Mouse (Mus musculus) hematopoietic stem cell, adult 5-6 weeks (primary cell): ENCODE measurements around the gene Tesmin. TPM values are rescaled to one million over a fixed set of nuclear protein-coding genes. Genes with fewer than 3 reads are reported as not detected.

Experiments
- ATAC-seq, 2 experiments: fragments of 125-278 bp in 1 of 2; replicated peaks in 1 of 2; 2 replicates each; pipeline ENCODE4 v1.8.0; 2016 to 2017; ENCODE audit warnings: inconsistent platforms in 2 of 2, mild to moderate bottlenecking in 2 of 2, moderate number of reproducible peaks in 2 of 2, low read depth in 1 of 2, moderate TSS enrichment in 1 of 2; ENCODE audit not compliant: low FRiP score in 2 of 2, poor library complexity in 2 of 2, severe bottlenecking in 2 of 2, insufficient read depth in 1 of 2, low TSS enrichment in 1 of 2
- total RNA-seq: library from RNA; stranded (forward); fragments of 172-1452, 232-1000 nt; gene quantifications from 2 replicates; pipeline ENCODE4 v1.2.3, GENCODE M21; 2017

Tesmin gene
- total RNA-seq, 1 experiment from 2014 or later = 0.30 TPM

DNA sequence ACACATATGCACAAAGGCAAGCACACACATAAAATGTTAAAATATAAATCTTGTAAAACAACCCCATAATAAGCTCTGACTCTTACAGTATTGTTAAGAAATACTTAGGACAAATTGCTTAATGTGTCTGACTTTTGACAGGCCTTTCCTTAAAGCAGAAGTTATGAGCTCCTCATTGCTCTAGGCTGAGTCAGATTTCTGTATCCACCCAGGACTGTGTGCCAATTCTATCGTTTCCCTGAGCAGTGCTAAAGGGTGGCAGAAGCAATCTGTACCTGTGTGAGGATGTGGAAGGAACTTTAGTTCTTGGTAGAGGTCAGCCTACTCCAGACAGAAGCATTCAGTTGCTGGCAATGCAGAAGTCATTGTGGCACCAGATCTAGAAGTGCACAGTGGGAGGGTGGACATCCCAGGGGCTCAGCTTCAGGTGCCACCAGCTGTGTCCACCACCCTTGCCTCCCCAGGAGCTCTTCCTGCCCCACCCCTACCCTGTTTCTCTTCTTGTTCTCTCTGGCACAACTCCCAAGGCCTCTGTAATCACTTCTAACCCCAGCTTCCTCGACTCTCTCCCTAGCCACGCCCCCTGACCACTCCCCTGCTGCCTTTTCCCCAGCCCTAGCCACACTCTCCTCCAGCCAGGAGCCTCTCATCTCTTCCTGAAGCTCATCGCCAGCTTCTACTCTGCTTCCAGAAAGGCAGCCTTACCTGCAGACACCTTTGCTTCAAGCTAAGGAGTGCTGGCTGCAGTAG is 11.5 kb upstream of the Tesmin start:
- ATAC-seq = peak; percentile 51 to 62

DNA sequence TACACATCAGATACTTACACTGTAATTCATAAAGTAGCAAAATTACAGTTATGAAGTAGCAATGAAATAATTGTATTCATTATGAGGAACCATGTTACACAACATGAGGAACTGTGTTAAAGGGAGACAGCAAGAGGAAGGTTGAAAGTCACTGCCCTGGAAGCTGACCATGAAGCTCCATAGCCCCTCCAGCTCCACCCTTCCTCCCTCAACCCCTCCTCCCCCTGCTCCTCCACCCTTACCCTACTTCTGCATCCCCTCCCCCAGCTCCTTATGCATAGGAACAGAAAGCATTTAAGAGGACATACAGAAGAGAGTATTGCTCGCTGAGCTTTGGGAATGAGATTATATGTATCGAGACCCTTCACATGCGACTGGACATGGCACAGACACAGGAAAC is 10.0 kb upstream of the Tesmin start:
- ATAC-seq = peak; percentile 14 to 43; a peak in 1 of 4 replicates

DNA sequence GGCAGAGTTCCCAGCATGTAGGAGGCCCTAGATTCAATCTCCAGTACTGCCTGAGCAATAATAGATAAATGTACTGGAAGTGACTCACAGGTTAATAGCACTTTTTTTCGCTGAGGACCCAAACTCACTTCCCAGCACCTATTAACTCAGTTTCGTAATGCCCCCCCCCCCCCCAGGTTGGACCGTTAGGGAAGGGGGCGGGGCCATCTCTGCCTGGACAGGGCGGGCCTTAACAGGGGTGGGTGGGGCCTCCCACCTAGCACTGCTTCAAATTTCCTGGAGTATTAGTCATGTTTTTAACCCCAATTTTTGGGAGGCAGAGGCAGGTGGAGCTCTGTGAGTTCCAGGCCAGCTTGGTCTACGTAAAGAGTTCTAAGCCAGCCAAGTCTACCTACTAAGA is 596 bp upstream of the Tesmin start:
- ATAC-seq = no peak

DNA sequence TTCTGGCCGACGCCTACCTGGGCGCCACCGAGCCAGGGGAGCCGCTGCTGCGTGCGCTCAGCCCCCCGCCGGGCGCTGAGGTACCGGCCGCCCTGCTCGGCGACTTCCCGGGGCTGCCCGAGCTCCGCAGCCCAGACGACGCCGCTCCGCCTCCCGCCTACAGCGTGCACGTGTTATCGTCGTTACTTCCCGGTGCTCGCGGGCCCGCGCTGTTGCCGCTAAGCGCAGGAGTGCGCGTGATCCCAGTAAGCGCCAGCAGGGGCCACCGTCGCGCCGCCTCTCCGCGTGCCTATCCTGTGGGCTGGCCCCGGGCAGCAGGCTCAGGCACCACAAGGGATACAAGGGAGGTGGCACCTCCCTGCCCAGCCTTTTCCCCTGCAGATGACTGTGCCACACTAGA is 432 bp downstream of the Tesmin start:
- peak; percentile 90 to 96 for ATAC-seq

DNA sequence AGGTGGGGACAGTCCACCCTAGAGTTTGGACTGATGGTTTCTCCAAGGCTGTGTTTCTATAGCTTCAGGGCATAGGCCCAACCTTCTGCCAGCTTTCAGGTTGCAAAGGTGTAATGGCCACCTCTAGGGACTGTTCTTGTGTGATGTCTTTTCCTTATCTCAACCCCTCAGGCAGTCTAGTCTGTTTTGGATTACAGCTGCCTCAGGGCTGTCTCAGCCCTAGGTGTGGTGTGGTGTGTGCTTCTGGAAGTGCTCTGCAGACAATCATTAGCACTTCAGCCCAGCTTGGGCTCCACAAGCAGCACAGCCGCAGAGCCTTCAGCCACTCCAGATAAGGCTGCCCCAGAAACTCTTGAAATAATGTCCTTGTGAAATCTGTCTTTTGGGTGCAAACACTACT is 3.7 kb downstream of the Tesmin start:
- no peak for ATAC-seq

DNA sequence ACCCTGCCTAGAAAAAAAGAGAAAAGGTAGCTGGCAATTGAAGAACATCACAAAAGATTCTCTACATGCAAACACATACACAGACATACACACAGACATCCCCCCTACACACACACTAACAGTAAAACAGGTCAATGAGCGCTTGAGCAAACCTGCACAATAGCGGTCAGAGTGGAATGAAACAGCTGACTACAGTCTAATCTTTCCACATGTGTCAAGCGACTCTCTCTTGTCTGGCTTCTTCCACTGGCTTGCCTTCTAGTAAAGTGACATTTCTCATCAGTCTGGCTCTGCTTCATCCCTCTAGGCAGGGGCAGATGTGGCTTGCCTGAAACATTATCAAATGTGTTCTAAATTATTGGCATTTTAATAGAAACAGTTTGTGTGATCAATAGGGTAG is 5.6 kb downstream of the Tesmin start:
- ATAC-seq = no peak

DNA sequence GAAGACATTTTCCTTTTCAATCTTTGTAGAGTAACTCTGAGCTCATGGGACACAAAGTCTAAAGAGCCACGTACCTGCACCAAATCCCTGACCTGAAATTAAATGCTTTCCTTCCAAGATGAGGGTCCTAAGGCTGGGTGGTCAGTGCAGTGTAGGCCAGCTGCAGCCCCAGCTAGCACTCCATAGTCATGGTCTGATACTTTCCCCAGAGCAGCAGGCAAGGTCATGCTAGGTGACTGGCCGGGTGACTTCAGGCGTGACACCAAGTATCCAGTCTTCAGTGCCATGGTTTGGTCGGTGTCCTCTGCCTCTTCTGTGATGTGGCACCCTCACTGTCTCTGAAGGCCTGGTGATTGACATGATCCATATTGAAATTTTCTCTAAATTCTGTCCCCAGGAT is 11.4 kb downstream of the Tesmin start:
- no peak for ATAC-seq

DNA sequence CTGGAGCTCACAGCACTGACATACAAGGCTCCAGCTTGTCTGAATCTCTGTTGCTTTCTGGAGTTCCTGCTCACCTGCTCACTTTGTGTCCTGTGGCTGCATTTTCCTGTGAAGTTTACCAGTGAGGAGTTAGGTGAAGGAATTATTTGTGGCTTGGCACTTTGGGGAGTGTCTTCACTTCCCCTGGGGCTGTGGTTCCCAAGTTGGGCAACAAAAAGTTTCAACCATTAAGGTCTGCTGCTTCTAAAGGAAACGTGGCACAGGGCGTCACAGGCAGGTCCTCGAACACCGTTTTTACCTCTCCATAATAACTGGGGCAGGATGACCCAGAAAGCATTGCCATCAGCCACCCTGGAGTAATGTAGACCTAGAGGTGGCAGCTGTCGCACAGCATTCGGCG is 12.8 kb downstream of the Tesmin start:
- ATAC-seq = no peak; a peak in 1 of 4 replicates

DNA sequence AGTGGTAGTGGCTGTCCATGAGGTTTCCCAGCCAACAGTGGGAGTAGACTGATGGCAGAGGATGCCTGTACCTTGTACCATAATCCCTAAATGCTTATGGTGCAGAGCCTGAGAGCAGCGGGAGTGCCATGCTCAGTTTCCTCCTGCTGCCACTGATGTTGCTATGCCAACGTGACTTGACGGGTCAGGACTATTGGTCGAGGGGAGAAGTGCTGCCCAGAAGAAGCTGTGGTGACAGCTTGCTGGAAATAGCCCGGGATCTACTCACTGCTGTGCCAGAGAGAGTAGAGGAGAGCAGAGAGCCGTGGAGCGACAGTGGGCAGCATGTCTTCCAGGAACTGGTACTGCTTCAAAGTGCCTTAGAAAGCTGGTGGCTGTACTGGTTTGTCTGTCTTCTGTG is 13.3 kb downstream of the Tesmin start:
- ATAC-seq = no peak

DNA sequence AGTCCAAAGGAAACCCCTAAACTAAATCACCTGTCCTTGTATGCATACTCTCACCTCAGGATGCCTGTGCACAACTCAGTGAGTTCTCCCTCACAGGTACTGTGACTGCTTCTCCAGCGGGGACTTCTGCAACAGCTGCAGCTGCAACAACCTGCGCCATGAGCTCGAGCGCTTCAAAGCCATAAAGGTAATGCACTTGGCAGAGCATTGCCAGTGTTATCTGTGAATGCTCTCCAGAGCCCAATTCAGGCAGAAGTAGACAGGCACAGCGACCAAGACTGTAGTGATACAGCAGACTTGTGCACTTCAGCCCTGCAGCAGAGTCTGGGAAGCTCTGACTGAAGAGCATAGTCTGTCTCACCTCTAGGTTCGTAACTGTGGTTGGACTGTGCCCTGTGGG is 13.7 kb downstream of the Tesmin start:
- no peak for ATAC-seq

DNA sequence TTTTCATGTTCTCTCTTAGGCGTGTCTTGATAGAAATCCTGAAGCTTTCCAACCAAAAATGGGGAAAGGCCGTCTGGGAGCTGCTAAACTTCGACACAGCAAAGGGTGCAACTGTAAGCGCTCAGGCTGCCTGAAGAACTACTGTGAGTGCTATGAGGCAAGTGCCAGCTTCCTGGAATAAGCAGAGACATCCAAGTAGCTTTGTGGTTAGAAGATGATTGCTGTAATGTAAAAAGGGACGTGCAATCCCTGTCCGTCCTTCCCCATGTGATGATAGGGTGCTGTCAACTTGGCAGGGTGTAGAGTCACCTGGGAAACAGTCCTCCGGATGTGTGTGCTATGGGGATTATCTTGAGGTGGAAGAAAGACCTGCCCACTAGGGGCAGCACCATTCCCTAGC is 15.4 kb downstream of the Tesmin start:
- ATAC-seq = peak in 1 of 2 experiments; percentile 49; a peak in 1 of 4 replicates

DNA sequence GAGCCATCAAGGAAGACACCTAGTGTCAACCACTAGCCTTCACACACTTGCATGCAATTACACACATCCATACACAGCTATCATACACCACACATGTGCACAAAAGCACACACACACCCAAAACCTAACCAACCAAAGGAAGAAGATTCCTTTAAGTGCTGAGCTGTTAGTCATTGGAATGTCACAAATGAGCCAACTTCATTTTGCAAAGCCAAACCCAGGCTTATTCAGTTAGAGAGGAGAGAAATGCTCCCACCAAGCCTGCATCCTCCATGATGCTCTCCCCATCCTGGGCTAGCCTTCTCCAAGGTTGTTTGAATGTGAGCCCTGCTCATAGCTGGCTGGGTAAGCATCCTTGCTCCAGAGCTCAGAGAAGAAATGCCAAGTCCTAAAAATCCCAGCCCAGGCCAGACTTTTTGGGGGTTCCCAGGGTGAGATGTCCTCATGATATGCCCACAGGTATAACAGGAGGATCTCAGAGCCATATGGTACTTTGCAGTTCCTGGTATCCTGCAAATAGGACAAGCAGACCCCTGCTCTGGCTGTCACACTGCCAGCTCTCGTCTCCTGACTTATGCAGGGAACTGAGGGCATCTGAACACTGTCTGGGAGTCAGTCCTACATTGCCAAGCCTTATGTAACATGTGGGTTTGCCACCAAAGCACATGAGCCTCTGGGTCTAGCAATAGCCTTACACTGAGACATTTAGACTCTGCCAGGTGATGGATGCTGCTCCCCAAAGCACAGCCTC is 17.0 kb downstream of the Tesmin start:
- ATAC-seq = no peak

DNA sequence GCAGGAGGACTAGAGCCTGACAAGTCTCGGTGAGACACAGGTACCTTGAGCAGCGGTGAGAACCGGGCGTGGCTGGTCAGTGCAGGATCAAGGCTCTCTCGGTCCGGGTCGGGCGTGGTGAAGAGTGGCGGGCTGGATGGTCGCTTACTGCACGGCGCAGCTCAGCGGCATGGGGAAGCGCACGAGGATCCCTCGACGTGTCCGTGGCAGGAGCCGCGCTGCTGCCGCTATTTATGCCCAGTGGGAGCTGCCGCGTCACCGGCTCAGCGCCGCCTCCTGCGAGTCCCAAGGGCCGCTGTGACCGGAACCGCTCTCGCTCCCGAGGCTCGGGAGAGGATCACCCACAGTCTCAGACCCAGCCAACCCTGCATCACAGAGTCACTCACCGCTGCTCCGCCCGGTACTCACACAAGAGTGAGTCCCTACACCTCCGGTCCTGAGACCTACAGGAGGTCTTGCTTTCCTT is 25.6 kb downstream of the Tesmin start, which contains the start of gene Gal:
Gene Gal, minus strand, starts transcription at position 277 of the 466 bp plus-strand sequence.
- peak; percentile 43 to 59; a peak in 3 of 4 replicates for ATAC-seq

DNA sequence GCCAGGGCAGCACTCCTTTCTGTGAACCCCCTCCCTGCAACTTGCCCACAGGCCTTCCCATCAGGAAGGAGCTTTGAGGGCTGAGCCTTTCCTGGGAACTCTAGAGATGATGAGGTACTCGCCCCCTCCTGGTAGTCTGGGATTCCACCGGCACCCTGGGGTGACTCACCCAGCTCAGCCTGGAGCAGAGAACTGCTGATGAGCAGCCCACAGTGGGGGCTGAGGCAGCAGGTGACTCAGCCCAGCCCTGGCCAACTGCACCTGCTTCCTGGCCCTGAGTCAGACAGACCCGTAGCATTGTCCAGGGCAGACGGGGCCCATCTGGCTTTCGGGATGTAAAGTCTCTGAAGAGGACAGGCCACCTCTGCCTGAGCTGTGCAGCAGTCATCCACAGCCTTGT is 30.6 kb downstream of the Tesmin start:
- ATAC-seq = no peak

DNA sequence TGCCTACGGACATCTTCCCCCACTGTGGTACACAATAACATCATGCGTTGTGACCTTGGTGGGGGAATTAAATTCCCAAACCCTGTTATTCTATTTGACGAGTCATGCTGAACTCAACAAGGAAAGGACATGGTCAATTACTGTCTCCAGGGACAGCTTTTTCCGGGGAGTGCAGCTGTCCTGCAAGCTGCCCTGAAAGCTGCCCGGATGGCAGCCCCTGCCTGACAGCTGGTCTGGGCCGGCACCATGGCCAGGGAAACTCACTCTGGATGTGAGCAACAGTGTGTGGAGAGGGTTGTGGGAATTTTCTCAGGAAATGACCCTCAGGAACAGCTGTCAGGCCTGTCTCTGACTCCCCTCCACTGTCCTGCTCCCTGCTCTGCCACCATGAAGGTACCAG is 33.8 kb downstream of the Tesmin start:
- ATAC-seq = 0 out of 4 replicates have a peak, but pooled peaks of 1 of the 2 experiments have one; percentile 3

DNA sequence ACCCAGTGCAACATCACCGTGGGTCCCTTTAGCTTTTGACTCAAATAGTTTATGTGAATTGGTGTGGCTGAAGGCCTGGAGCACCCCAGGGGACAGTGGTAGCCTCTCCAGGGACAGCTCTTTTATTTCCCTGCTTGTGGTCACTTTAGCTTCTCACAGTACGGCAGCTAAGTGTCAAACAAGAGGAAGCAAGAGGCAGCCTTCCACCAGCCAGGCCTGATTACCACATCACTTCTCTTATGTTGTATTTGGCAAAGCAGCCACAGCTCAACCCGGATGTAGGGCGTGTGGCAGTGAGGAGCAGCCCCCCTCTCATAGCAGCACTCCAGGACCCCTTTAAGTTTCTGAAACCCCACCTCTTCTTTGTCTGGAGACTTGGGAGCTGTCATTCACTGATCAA is 34.3 kb downstream of the Tesmin start:
- ATAC-seq = peak; percentile 67 to 72

DNA sequence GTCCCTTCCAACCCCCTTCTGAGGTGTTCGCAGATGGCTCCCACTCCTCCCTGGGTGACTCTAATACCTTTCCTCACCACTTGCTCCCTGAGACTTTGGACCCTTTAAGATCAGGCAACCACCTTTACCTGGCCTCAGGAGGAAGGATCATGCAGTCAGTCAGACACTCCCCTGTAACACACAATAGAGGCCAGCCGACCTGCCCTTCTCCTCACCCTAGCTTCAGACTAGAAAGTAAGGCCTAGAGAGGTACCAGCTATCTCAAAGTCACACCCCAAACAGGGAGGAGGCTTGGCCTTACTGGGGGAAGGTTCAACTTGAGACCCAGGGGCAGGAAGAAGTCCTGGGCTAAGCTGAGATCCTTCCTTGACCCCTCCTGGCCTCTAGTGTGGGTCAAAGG is 35.6 kb downstream of the Tesmin start:
- ATAC-seq = no peak

DNA sequence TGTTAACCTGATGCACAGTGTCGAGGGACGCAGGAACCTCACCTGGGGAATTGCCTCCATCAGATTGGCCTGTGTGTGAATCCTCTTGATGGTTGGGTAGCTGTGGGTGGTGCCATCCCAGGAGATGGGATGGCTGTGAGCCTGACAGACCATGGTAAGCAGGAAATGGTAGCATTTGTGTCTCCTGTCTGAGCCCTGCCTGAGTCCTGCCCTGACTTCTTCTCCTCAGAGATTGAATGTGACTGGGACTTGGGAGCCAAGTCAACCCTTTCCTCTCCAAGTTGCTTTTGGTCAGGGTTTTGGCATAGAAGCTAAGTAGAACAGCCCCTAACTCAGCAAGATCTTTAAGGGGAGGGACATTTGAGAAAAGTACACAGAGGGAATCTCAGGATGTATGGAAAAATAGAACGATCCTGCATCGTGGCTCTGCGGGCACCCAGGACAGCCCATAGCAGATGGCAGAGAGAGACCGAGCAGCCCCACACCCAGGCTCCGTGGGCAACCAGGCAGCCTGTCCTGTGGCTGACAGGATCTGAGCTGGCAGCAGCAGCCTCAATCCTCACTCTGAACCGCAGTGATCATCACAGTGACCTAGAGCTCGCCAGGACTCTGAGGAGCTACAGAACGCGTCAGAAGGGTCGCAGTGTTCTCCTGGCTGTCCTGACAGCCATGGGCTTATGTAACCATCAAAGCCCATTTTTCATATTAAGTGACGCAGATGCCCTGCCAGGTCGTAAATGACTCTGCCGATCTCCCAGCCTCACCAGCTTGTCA is 39.6 kb downstream of the Tesmin start:
- ATAC-seq = no peak
